Mouse (Mus musculus) T-cell, adult 2 months (primary cell): ENCODE data around the gene Luc7l.

Source experiments
- DNase-seq: peaks from one replicate; pipeline ENCODE4 v3.0.0; 2022; ENCODE audit warnings: low spot score

Gene Luc7l

DNA sequence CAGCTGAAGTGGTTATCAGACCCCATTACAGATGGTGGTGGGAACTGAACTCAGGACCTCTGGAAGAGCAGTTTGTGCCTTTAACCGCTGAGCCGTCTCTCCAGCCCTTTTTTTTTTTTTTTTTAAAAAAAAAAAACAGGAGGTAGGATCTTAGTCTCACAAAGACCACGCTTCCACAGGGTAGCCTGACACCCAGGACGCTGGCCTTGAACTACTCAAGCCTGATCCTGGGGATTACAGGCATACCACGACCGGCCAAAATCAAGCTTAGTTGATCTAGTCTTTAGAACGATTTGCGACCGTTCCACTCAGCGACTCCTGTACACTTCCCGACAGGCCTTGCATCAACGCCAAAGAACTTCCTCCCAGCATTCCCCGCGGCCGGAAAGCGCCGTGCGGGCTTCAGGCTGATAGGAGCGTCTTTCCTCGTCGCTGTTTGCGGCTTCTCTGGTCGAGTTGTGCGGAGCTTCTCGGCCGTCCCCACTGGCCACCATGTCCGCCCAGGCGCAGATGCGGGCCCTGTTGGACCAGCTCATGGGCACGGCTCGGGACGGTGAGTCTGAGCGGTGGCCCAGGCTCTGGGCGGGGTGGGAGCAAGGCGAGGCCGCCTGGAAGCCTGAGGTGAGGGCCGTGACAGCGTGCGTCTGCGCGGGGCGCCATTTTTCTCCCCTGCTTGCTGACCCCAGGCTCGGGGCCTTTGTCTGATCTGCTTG lies at the start of gene Luc7l:
Gene Luc7l (plus strand): TSS at position 358 of the 713 bp plus-strand sequence.
- peak; percentile 90 for DNase-seq

- DNase-seq, result peak; percentile 37
These were observed 49.3 kb upstream of the Luc7l start for GRCm38 (mm10) chr17:26203321-26203811.

GRCm38 (mm10) chr17:26204766-26205165 lies 47.9 kb upstream of the Luc7l start:
- no peak for DNase-seq

DNA sequence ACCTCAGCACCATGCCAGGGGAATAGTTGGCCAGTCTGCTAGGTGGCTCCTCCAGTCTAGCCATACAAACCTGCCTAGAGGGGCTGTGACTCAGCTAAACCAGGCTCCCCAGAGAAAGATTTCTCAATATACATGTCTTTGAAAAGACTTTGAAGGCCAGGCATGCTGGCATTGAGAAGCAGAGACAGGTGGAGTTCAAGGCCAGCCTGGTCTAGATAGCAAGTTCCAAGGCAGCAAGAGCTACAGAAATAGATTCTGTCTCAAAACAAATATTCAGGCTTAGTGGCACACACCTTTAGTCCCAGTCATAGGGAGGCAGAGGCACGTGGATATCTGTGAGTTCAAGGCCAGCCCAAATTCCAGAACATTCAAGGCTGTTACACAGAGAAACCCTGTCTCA lies 46.3 kb upstream of the Luc7l start:
- no peak for DNase-seq

GRCm38 (mm10) chr17:26207686-26208085 lies 45.0 kb upstream of the Luc7l start, which contains the start of gene Arhgdig:
Arhgdig (minus strand) TSS chr17:26207786.
- no peak for DNase-seq

- no peak for DNase-seq
These were observed 40.5 kb upstream of the Luc7l start for GRCm38 (mm10) chr17:26212241-26212640.

DNA sequence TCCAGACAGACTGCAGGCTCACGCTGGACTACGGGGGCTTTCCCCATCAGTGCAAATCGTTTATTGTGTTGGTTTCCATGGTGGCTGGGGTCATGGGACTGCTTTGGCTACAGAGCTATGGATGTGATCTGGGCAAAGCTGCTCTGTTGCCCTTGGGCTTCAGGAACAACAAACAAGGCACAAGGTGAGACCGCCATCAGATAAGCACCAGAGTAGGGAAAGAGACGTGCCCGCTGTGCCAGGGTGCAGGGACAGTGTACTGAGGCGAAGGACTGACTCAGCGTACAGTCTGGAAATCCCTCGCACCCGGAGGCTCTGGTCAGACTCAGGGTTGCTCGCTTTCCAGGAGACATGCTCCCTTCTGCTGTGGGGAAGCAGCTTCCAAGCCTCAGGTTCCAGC lies 40.0 kb upstream of the Luc7l start:
- DNase-seq, result no peak

DNA sequence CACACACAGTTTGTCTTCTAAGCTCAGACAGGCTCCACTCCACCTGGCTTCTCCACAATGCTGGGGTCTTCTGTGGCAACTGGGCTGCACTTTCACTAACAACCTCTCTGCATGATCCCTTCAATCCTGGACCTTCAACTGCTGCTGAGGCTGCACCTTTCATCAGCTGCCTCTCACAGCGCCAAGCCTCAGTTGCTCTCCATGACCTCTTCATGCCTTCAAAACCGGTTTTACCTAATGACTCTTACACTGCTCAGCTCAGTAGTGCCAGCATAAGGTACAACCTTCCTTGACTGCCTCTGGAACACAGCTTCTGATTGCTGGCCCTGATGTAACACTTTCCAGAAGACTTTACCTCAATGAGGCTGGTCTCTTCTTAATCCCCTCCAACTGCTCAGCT lies 31.2 kb upstream of the Luc7l start:
- DNase-seq, result no peak

GRCm38 (mm10) chr17:26225150-26225549 lies 27.5 kb upstream of the Luc7l start:
- DNase-seq, result no peak

DNA sequence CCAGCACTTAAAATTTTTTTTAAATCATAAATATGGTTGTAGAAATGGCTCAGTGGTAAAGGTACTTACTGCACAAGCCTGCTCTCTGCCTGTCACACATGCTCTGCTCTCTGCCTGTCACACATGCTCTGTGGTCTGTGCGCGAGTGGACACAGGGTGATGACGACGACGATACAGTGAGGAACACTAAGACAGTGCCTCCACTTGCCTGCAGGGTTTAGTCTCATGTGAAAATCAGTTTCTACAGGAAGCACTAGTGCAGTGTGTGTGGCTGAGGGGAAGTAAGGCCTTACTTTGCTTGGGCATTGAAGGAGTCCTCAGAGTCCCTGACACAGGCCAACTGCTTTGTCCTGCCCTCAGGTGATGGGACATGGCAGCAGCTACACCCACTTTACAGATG lies 22.9 kb upstream of the Luc7l start:
- DNase-seq, result peak; percentile 49

DNA sequence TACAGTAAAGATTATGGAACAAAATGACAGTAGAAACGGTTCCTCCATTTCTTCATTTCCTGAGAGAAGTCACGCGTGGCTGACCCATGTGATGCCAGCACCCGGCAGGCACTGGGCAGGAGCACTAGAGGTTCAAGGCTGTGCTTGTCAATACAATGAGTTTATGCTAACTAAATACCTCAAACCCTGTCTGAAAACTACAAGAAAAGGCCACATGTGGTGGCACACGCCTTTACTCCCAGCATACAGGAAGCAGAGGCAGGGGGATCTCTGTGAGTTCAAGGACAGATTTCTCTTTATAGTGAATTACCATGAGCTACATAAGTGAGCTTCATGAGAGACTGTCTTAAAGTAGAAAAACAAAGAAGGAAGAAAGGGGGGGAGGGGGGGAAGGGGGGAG lies 21.5 kb upstream of the Luc7l start:
- no peak for DNase-seq

DNA sequence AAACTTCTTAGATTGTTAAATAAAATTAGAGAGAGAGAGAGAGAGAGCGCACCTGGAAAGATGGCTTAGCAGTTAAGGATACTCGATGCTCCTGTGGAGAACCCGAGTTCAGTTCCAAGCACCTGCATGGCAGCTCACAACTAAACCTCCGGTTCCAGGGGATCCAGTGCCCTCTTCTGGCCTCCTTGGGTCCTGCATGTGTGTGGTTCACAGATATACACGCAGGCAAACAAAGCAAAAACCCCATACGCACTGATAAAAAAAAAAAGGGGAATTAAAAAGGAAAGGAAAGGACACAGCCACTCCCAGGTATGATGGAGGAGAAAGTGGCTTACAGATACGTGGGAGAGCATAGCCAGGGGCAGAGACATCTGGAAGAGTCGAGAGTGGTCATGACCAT lies 19.8 kb upstream of the Luc7l start:
- no peak for DNase-seq

DNA sequence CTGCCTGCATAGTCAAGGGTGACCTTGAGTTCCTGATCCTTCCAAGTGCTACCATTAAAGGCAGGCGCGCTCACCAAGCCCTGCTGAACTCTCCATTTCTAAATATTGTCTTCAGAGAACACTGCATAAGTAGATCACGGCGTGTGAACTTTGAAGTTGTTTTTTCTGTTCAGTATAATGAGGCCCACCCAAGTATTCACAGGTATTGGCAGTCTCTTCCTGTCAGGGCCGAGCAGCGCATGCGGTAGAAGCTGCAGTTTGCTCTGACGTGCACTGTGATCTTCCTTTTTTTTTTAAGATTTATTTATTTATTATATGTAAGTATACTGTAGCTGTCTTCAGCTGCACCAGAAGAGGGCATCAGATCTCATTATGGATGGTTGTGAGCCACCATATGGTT lies 18.3 kb upstream of the Luc7l start:
- peak; percentile 68 for DNase-seq

GRCm38 (mm10) chr17:26235077-26235815 lies 17.4 kb upstream of the Luc7l start:
- DNase-seq, result no peak

GRCm38 (mm10) chr17:26237667-26238066 lies 15.0 kb upstream of the Luc7l start:
- no peak for DNase-seq

- no peak for DNase-seq
These were observed 13.1 kb upstream of the Luc7l start for GRCm38 (mm10) chr17:26239551-26239950.

DNA sequence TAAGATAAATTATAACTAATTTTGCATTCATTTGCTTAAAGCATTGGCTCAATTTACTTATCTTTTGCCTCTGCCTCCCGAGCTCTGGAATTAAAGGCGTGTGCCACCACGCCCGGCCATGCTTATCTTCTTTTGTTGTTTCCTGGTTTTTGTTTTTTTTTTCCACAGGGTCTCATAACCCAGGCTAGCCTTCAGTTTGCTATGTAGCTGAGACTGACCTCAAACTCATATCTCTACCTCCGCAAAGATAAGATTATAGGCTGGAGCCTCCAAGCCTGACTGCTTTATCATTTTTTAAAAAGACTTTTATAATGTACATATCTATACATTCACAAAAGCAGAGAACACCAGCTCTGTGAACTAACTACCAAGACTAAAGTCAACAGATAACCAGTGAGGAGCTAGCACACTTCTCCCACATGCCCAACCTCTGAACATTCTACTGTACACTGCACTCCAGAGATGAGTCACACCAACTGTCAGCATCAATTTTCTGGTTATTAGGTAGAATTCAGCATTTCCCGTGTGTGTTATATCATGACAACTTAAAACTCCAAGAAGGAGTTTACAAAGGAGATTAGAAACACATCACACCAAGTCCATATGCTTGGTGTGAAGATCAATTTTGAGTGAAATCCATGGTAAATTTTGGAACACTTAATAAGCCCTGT lies 12.4 kb upstream of the Luc7l start:
- no peak for DNase-seq

DNA sequence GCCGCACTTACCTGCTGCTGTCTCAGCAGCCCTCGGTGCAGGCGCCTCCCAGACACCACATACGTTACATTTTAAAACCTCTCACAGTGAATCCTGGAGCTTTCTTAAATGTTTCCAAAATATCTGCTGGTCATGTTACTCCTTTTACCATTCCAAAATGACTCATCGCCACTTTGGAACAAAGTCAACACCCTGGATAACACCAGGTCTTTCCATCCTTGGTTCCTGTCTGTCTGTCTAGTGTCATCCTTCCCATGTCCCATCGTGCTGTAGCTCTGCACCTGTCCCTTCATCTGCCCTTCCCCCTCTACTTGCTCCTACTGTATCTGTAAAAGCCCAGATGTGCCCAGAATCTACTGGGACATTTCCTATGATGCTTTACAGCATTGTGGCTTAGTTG lies 11.7 kb upstream of the Luc7l start:
- no peak for DNase-seq

- DNase-seq, result peak; percentile 72
These were observed 9.1 kb upstream of the Luc7l start for GRCm38 (mm10) chr17:26243471-26244100.

- DNase-seq, result peak; percentile 89
These were observed 8.4 kb upstream of the Luc7l start, which contains the start of gene Fam234a for GRCm38 (mm10) chr17:26244101-26244841. Fam234a (minus strand) TSS chr17:26244242.

DNA sequence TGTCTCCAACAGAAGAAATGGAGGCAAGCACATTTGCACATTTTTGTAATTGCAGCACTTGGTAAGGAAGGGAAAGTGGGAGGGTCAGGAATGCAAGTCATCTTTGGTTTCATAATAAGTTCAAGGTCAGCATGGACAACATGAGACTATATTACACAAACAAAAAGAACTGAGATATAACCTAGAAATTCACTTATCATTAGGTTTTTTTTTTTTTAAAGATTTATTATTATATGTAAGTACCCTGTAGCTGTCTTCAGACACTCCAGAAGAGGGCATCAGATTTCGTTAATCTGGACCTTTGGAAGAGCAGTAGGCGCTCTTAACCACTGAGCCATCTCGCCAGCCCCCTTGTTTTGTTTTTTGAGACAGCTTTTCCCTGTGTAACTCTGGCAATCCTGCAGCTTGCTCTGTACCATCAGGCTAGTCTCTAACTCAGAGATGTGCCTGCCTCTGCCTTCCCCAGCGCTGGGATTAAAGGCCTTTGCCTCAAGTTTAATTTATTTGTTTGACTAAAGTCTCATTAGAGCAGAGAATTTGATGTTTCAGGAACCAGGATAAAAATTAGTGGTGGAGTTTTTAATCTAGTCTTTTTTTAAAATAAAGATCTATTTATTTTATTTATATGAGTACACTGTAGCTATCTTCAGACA lies 684 bp upstream of the Luc7l start:
- no peak for DNase-seq
